Mouse (Mus musculus) heart, postnatal 14 days (tissue): ENCODE data around the gene Birc2. TPM values are rescaled to one million over a fixed set of nuclear protein-coding genes. Genes with fewer than 3 reads are reported as not detected.
A peak's percentile ranks its signal among the peaks of the same experiment; 100 is the strongest.
"Not testable (repeated sequence)": the region's sequence is repeated elsewhere in the genome, so short reads cannot be mapped to it uniquely, and the experiment has no call there.

Source experiments
- DNase-seq, 2 experiments: peaks; one replicate each; pipeline ENCODE4 v3.0.0; 2021 to 2022
- intact Hi-C: fragments of 180-260 bp; cut with DNase I; formaldehyde crosslinking; loops from one replicate; pipeline ENCODE4 v1.15.1; 2025
- long read RNA-seq, 2 experiments: library from polyadenylated mRNA; stranded (forward); transcript quantifications; one replicate each; pipeline ENCODE4 v2.0.0; 2021
- total RNA-seq, 2 experiments: library from RNA; stranded (reverse); gene quantifications; 2 replicates each; pipeline ENCODE4 v1.2.3; 2021

The Birc2 gene
- total RNA-seq, result 10 to 100 TPM; 26.8 to 28.8 TPM
- long read RNA-seq, experiment 1, transcript Birc2-202 (7 exons, 3,130 nt), result minor isoform, 5 of 30 reads
- long read RNA-seq, experiment 1, transcript Birc2-204 (8 exons, 3,331 nt), result major isoform, 21 of 30 reads
- long read RNA-seq, experiment 1, partial matches to known transcripts, result 1 of 30 reads
- long read RNA-seq, experiment 1, other reads (novel, unspliced or antisense), result 3 of 30 reads
- long read RNA-seq, experiment 2, transcript Birc2-204 (8 exons, 3,331 nt), result major isoform, 29 of 42 reads
- long read RNA-seq, experiment 2, transcript Birc2-202 (7 exons, 3,130 nt), result minor isoform, 6 of 42 reads
- long read RNA-seq, experiment 2, partial matches to known transcripts, result 1 of 42 reads
- long read RNA-seq, experiment 2, other reads (novel, unspliced or antisense), result 6 of 42 reads

DNA sequence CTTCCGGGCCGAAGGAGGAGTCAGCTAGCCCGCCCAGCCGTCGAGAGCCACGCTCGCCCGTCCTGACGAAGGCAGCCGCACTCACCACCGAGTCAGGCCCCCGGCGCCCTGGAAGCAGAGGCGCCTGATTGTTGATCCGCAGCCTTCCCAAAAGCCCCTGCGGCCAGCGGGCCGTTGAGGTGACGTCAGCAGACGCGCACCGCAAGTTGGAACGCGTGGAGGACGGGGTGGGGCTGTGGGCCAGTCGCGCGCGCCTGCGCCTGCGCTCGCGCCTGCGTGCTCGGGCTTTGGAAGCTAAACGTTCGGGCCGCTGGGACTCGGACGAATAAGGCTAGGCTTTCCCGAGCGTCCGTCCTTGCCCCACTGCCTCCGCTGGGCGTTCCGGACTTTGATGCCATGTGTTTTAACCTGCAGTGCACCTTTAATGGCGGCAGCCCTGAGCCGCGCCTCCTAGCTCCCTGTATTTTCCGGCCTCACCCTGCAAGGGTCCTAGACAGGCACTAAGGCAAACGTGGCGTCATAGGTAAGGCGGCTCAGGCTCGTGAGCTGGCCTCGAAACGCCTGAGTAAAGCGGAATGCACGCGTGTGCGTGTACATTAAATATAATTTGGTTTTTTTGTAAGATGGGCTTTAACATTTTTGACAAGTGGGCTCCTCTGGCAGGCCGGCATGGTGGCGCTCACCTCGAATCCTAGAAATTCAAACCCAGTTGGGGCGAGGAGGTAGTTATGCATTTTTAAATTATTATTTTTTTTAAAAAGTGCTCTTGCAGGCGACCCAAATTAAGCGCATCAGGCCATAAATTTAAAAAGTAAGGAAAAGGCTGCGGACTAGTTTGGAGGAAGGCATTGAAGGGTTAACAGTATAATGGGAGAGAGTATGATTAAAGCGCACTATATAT lies at the start of gene Birc2:
Gene Birc2 (minus strand): TSS at position 160 of the 901 bp plus-strand sequence.
- intact Hi-C loops, result loop anchor here (2.0 to 10.0 kb wide), 4 partner anchors 35 to 168 kb away; partner anchors contain the start of genes Birc3, Tmem123 and Yap1
- DNase-seq, result peak; percentile 96

GRCm38 (mm10) chr9:7884346-7884745 lies 47.5 kb upstream of the Birc2 start:
- DNase-seq, result no peak
- intact Hi-C loops, result no loop called here

- intact Hi-C loops, result no loop called here
- no peak for DNase-seq
Observed at GRCm38 (mm10) chr9:7882304-7882865, 45.5 kb upstream of the Birc2 start.

GRCm38 (mm10) chr9:7873511-7874211 lies 36.8 kb upstream of the Birc2 start:
- DNase-seq, result peak in 1 of 2 experiments; percentile 7
- intact Hi-C loops, result loop anchor here (5.0 kb wide), 1 partner anchor 36 kb away; the partner anchor contains the start of gene Birc2

DNA sequence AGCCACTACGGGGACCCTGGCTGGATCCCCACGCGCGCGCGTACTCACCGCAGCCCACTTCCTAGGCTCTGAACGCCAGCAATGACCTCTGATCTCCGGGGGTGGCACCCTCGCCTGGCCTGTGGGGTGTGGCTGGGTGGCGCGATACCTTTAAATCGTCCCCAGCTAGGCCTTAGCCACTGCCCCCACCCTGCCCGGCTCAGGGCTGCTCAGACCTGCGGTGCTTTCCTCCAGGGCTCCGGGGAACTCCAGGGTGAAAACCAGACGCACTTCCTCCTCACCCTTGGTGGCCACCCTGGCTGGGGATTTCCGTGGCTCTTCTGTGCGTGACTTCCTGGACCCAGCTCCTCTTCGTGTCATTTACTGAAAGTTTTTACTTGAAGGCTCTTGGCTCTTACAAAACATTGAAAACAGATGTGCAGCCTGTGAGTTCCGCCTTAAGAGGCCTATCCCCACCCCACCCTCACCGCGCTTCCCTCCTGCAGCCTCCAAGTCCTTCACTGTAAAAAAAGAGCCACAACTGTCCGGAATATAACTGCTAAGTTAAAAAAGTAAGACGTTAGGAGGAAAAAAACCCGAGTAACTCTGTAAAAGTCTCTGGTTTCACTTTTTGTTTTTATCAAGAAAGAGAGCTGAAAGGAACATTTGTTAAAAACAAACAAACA lies 36.0 kb upstream of the Birc2 start, which contains the start of gene Birc3:
Gene Birc3 (minus strand): TSS at position 412 of the 665 bp plus-strand sequence.
- intact Hi-C loops, result loop anchor here (5.0 kb wide), 1 partner anchor 36 kb away; the partner anchor contains the start of gene Birc2
- peak; percentile 72 to 76 for DNase-seq

DNA sequence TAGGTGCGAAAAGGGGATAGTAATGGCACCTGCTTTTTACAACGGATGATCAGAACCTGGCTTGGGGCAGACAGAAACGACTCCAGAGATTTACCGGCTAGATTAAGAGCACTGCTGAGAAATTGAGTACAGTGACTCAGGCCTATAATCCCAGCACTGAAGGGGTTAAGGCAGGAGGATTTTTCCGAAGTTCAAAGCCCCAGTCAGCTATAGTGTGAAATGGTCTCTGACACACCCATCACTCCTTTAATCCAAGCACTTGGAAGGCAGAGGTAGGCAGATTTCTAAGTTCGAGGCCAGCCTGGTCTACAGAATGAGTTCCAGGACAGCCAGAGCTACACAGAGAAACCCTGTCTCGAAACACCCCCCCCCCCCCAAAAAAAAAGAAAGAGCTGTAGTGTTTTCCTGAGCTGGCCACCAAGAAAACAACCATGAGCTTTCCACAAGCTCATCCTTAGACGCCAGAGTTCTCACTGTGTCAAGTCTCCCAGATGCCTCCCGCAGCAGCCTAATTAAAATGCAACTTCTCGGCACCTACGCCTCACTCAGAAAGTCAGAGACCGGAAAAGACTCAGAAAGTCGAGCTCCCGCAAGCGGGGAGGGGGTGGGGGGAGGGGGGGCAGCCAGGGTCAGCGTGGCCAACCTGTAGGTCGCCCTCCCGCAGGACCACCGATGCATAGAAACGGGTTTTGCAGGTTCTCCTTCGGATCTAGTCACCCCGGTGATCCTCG lies 35.3 kb upstream of the Birc2 start:
- no peak for DNase-seq
- intact Hi-C loops, result loop anchor here (5.0 kb wide), 1 partner anchor 35 kb away; the partner anchor contains the start of gene Birc2

- intact Hi-C loops, result loop anchor here (5.0 kb wide), 1 partner anchor 34 kb away; the partner anchor contains the start of gene Birc2
- no peak for DNase-seq
Observed at GRCm38 (mm10) chr9:7871316-7872043, 34.6 kb upstream of the Birc2 start.

- DNase-seq, result no peak
- intact Hi-C loops, result loop anchor here (5.0 kb wide), 1 partner anchor 33 kb away; the partner anchor contains the start of gene Birc2
Observed at GRCm38 (mm10) chr9:7870556-7871315, 33.9 kb upstream of the Birc2 start.

DNA sequence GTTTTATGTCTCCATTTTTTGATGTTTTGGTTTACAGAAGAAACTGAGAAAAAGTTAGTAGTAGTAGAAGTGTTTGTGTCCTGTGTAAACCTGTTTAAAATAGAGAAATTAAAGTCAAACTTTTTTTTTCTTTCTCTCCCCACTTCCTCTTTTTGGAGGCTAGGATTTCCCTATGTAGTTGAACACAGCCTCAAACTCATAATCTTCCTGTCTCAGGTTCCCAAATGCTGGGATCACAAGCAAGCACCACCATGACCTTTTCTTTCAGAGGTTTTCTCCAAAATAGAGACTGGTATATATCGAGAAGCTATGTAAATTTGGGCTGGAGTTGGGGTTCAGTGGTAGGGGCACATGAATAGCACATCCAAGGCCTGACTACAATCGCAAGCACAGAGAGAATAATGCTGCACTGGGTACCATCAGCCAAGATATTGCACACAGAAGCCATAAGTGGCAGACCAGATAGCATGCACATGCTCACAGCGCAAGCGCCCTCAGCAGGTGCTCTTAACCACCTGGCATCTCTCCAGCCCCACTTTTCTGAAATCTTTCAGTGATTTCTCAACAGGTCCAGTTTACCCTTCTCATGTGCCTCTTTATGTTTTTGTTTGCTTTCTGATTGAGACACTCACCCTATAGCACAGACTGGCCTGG lies 32.1 kb upstream of the Birc2 start:
- intact Hi-C loops, result no loop called here
- DNase-seq, result no peak

- intact Hi-C loops, result no loop called here
- peak; percentile 7 for DNase-seq
Observed at GRCm38 (mm10) chr9:7867981-7868380, 31.1 kb upstream of the Birc2 start.

GRCm38 (mm10) chr9:7866981-7867380 lies 30.1 kb upstream of the Birc2 start:
- DNase-seq, intact Hi-C loops: not testable (repeated sequence)

DNA sequence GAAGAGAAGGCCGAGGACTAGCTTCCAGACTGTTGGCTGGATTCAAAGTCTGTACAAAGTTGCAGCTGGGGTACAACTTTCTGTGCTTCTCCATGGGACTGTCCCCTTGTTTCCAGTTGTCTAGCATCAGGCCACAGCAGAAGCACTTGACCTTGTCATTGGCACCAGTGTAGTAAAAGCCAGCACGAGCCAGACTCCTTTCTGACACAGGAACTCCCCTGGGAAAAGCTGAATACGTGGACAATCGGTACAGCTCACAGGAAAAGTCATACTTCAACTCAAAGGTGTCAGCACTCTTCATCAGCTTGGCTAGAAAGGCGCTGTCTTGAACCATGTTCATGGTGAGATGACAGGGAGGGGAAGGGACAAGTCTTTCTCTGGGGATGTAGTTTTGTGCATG lies 24.1 kb upstream of the Birc2 start:
- intact Hi-C loops, result no loop called here
- DNase-seq, result no peak

DNA sequence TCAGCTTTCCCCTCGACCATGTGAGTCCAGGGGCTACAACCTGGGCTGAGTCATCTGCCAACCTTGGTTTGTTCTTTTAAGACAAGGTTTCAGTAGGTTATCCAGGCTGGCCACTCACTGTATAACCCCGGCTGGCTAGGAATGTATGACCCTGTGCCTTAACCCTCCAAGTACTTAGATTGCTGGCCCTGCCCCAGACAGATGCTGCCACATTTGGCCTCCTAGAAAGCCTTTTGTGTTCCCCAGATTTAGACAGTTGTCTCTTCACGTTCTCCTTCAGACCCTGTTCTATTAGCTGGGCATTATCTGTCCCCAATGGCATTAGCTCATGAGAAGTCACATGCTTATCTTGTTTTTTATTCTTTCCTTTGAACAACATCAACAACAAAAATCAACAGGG lies 19.0 kb upstream of the Birc2 start:
- intact Hi-C loops, result loop anchor here (1.0 to 5.0 kb wide), 3 partner anchors 41 to 254 kb away; no protein-coding TSS in a partner anchor
- DNase-seq, result no peak

GRCm38 (mm10) chr9:7855374-7855773 lies 18.5 kb upstream of the Birc2 start:
- DNase-seq, result peak; percentile 40 to 59
- intact Hi-C loops, result loop anchor here (5.0 kb wide), 1 partner anchor 253 kb away; no protein-coding TSS in a partner anchor

DNA sequence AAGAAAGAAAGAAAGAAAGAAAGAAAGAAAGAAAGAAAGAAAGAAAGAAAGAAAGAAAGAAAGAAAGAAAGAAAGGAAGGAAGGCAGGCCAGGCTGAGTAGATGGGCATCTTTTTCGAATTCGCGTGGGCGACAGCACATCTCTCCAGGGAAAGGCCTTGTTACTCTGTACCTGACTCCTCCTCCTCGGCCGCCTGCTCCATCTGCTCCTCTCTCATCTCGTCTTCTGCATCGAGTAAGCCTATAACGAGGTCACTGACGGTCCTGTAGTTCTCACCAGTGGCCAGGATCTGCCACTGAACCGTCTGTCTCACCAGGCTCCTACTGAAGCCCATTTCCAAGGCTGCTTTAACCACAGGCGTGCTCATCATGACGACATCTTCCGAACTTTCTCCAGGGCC lies 17.3 kb upstream of the Birc2 start:
- intact Hi-C loops, DNase-seq: not testable (repeated sequence)
